Comparison of ENCODE assay signal across 25 mouse cellular contexts in genomic region chr11:64400534-64401093, GRCm38 (mm10). TPM values are rescaled to one million over a fixed set of nuclear protein-coding genes. Genes with fewer than 3 reads are reported as not detected.
DNase-seq lines count a peak whose midpoint lies in the region; ATAC-seq lines count a peak whose summit lies in the region.
"Had no signal": no experiment of that assay in that cellular context is flagged by ENCODE, and none has a peak within 500 bp of the region (broad histone marks: within the 10 kb centered on the region; RNA-seq: fewer than 3 reads in every experiment).

No protein-coding gene starts in this region.

- ATAC-seq in midbrain, embryonic 11.5 days (ENCODE audit: low FRiP score), result peak; percentile 74; the same call in 1 of the 2 replicates
- ATAC-seq in midbrain, embryonic 16.5 days, result no peak
- no peak for ATAC-seq in cerebellum, adult (ENCODE audit: insufficient number of reproducible peaks, low FRiP score, low TSS enrichment)
- ATAC-seq: activated CD4-positive, CD25-positive, alpha-beta regulatory T cell, adult 4 months; liver, postnatal 0 days had no signal

- no peak overlapping the region for H3K4me2 ChIP-seq in midbrain, embryonic 11.5 days
- H3K4me2 ChIP-seq in midbrain, embryonic 16.5 days (ENCODE audit: low read length), result no peak overlapping the region
- H3K4me2 ChIP-seq: embryonic facial prominence, embryonic 12.5 days; stomach, embryonic 15.5 days had no signal

- no peak for DNase-seq in midbrain, embryonic 11.5 days (ENCODE audit: low spot score, missing footprints)
- peak; percentile 48 for DNase-seq in R1 (ENCODE audit: low read depth, low spot score)
- peak; percentile 34 for DNase-seq in embryo, embryonic 9.5 days (ENCODE audit: extremely low spot score)
- peak; percentile 54 for DNase-seq in mesoderm, embryonic 11.5 days (ENCODE audit: low read depth, low spot score)
- no peak for DNase-seq in kidney, adult 11 months
- DNase-seq: adrenal gland, postnatal 14 days; B cell, adult 2 months; cerebellum, adult 11-12 months; cerebellum, postnatal 36 days; gastrocnemius, postnatal 14 days; heart, adult 2 months; kidney, adult 9 months; kidney, postnatal 4 days; layer of hippocampus, adult 9-11 months; liver, postnatal 0 days; lung, postnatal 14 days; thymus, adult 2 months had no signal

- H3K27me3 ChIP-seq in midbrain, embryonic 11.5 days (ENCODE audit: control insufficient read depth, insufficient read depth, low read length), result no peaks in the 10 kb centered on the region
- H3K27me3 ChIP-seq in midbrain, embryonic 16.5 days (ENCODE audit: control insufficient read depth, insufficient read depth, low read depth, low read length), result no peaks in the 10 kb centered on the region
- H3K27me3 ChIP-seq: embryonic facial prominence, embryonic 12.5 days; stomach, embryonic 15.5 days had no signal

- no peak overlapping the region for H3K4me3 ChIP-seq in midbrain, embryonic 11.5 days (ENCODE audit: low read depth, low read length)
- H3K4me3 ChIP-seq in midbrain, embryonic 16.5 days (ENCODE audit: low read depth, low read length), result no peak overlapping the region
- H3K4me3 ChIP-seq: embryonic facial prominence, embryonic 12.5 days; erythroblast, embryonic 14.5 days; heart, adult 2 months; limb, embryonic 10.5 days; stomach, embryonic 15.5 days had no signal

- WGBS in midbrain, embryonic 11.5 days, result 20% methylated on average over 6 of the region's 6 CpGs
- WGBS in midbrain, embryonic 16.5 days, result 22% methylated on average over 6 of the region's 6 CpGs

- peaks cover 30% of the 10 kb centered on the region for H3K4me1 ChIP-seq in midbrain, embryonic 11.5 days (ENCODE audit: control insufficient read depth, insufficient read depth, low read length)
- H3K4me1 ChIP-seq in midbrain, embryonic 16.5 days (ENCODE audit: control insufficient read depth, insufficient read depth, low read length), result peaks cover 14% of the 10 kb centered on the region
- H3K4me1 ChIP-seq: stomach, embryonic 15.5 days had no signal

- H3K27ac ChIP-seq in midbrain, embryonic 11.5 days (ENCODE audit: low read depth, low read length), result peak overlapping the region; percentile 47; the same call in 1 of the 2 replicates
- H3K27ac ChIP-seq in midbrain, embryonic 16.5 days (ENCODE audit: low read length), result no peak overlapping the region
- H3K27ac ChIP-seq: embryonic facial prominence, embryonic 12.5 days; heart, adult 2 months; limb, embryonic 10.5 days; stomach, embryonic 15.5 days had no signal

- no peaks in the 10 kb centered on the region for H3K9me3 ChIP-seq in midbrain, embryonic 11.5 days (ENCODE audit: control insufficient read depth, low read length)
- H3K9me3 ChIP-seq in midbrain, embryonic 16.5 days (replicated peaks; ENCODE audit: control insufficient read depth, low read length, poor library complexity, severe bottlenecking), result no peaks in the 10 kb centered on the region
- H3K9me3 ChIP-seq: embryonic facial prominence, embryonic 12.5 days; limb, embryonic 10.5 days; stomach, embryonic 15.5 days had no signal

- H3K36me3 ChIP-seq in midbrain, embryonic 11.5 days (ENCODE audit: control insufficient read depth, insufficient read depth, low read length), result no peaks in the 10 kb centered on the region
- no peaks in the 10 kb centered on the region for H3K36me3 ChIP-seq in midbrain, embryonic 16.5 days (ENCODE audit: control insufficient read depth, insufficient read depth, low read length)
- H3K36me3 ChIP-seq: embryonic facial prominence, embryonic 12.5 days; limb, embryonic 10.5 days; stomach, embryonic 15.5 days had no signal

- H3K9ac ChIP-seq in midbrain, embryonic 11.5 days (ENCODE audit: low read length), result no peak overlapping the region
- no peak overlapping the region for H3K9ac ChIP-seq in midbrain, embryonic 16.5 days (ENCODE audit: low read depth, low read length)
- H3K9ac ChIP-seq: embryonic facial prominence, embryonic 12.5 days; liver, postnatal 0 days; stomach, embryonic 15.5 days had no signal

RNA-seq across cellular contexts. Expression of gene Hs3st3a1, which starts 34.5 kb away (rescaled TPM):
- 3.1 and 3.4 TPM in 2 replicates for polyA plus RNA-seq in midbrain, embryonic 11.5 days (2014; fragmentation: Nextera tagmentation; extraction: Ambion mirVana)
- polyA plus RNA-seq in midbrain, embryonic 16.5 days (2015; fragmentation: Nextera tagmentation; extraction: Ambion mirVana), result 0.67 and 1.6 TPM in 2 replicates
- polyA plus RNA-seq: activated CD4-positive, CD25-positive, alpha-beta regulatory T cell, adult 4 months; erythroblast, embryonic 14.5 days had no signal

RNA-seq across cellular contexts. Expression of gene F930015N05Rik, which starts 35.8 kb away (rescaled TPM):
- 1.7 TPM in 2 replicates for polyA plus RNA-seq in midbrain, embryonic 11.5 days (2014; fragmentation: Nextera tagmentation; extraction: Ambion mirVana)
- polyA plus RNA-seq in midbrain, embryonic 16.5 days (2015; fragmentation: Nextera tagmentation; extraction: Ambion mirVana), result 0.85 and 1.2 TPM in 2 replicates
- polyA plus RNA-seq: activated CD4-positive, CD25-positive, alpha-beta regulatory T cell, adult 4 months; erythroblast, embryonic 14.5 days; liver, adult 2 months had no signal

Comparison
In these comparisons a context has a peak if more than half of its experiments do, and no peak if none do; other contexts are left out.
1. DNase-seq: peak in R1 (single experiment), embryo, embryonic 9.5 days (single experiment) and mesoderm, embryonic 11.5 days (single experiment); none in midbrain, embryonic 11.5 days (single experiment) and kidney, adult 11 months (single experiment).